Mouse (Mus musculus) brain, embryonic 14.5 days (tissue): ENCODE measurements at regions not wholly inside any gene's neighbourhood (a gene's known extent, or its start where the extent isn't known, plus 50 kb on each side); places are given as distances from the start of the nearest gene placed in this dataset.

Source experiments
- DNase-seq: peaks from one replicate; pipeline ENCODE4 v3.0.0-alpha.2; 2011; ENCODE audit warnings: low read depth
- CTCF ChIP-seq: fragments of 200-500 bp; IDR thresholded peaks from 2 replicates; pipeline ENCODE4 v1.5.1; 2012; ENCODE audit warnings: inconsistent platforms, mild to moderate bottlenecking, moderate library complexity, borderline replicate concordance; ENCODE audit not compliant: insufficient read depth, insufficient read length; ENCODE audit errors: extremely low read depth
- POLR2A ChIP-seq: fragments of 200-500 bp; IDR thresholded peaks from 2 replicates; pipeline ENCODE4 v1.6.1; 2012; ENCODE audit warnings: mild to moderate bottlenecking, inconsistent platforms, borderline replicate concordance; ENCODE audit not compliant: poor library complexity, insufficient read depth, insufficient read length, severe bottlenecking; ENCODE audit errors: extremely low read depth

DNA sequence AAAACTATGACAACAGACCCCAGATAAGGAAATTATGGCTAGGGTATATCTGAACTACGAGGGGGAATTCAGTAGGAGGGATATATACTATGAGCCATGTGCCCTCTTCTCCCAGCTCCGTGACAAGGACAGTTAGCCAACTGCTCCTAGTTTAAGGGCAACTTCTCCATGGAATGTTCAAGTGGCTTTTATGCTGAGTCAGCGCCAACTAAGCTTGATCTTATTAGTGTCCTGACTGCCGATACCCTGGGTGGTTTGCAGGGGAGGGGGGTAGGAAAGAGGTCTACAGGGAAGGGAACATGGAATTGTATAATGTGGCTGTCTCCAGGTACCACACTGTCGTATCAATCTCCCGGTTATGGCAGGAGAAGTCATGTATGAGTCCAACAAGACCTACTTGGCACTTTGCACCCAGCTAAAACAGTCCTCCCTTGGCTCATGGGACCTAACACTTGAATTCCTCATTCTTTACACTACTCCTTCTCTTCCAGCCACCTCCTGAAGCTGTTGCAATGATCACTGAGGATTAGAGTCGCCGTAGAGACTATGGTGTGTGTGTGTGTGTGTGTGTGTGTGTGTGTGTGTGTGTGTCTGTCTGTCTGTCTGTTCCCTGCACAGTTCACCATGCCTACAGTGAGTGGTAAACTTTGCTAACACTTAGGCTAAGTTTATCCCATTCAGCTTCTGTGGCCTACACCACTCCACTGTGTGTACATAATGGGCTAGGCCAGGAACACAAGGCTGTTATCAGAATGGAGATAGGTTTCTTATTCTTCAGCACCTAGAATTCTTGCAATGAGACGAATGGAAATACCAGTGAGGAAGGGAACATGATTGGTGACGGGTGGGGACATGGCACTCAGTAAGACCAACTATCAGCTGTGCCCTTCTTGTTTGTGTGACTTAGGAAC lies 1251.1 kb upstream of the A1bg start:
- no peak for TF ChIP-seq CTCF
- no peak for TF ChIP-seq POLR2A
- no peak for DNase-seq

- TF ChIP-seq CTCF (no peak), POLR2A (no peak)
- no peak for DNase-seq
Measured at GRCm38 (mm10) chr15:62171632-62172031, 1248.8 kb upstream of the A1bg start.

DNA sequence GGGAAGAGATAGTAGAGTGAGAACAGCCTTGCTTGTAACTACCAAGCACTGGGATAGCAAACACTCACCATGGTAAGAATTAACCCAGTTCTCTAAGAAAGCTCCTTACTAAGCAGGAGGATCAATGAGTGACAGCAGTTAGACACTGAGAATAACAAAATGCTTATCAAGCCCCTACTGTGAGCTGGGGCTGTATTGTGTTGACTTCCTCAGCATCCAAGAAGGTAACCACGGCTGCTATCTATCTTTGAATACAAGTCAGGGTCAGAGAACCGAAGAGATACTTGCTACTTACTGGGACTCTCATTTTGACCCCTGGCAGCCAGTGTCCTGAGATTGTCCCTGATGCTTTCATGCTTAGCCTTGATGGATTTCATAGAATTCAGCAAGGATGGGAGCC lies 1248.4 kb upstream of the A1bg start:
- DNase-seq, result no peak
- no peak for TF ChIP-seq POLR2A
- no peak for TF ChIP-seq CTCF

- DNase-seq, result no peak
- no peak for TF ChIP-seq CTCF
- TF ChIP-seq POLR2A, result no peak
Measured at GRCm38 (mm10) chr15:62170337-62170736, 1247.5 kb upstream of the A1bg start.

GRCm38 (mm10) chr15:62169591-62170019 lies 1246.8 kb upstream of the A1bg start:
- TF ChIP-seq CTCF (no peak), POLR2A (no peak)
- DNase-seq, result no peak

DNA sequence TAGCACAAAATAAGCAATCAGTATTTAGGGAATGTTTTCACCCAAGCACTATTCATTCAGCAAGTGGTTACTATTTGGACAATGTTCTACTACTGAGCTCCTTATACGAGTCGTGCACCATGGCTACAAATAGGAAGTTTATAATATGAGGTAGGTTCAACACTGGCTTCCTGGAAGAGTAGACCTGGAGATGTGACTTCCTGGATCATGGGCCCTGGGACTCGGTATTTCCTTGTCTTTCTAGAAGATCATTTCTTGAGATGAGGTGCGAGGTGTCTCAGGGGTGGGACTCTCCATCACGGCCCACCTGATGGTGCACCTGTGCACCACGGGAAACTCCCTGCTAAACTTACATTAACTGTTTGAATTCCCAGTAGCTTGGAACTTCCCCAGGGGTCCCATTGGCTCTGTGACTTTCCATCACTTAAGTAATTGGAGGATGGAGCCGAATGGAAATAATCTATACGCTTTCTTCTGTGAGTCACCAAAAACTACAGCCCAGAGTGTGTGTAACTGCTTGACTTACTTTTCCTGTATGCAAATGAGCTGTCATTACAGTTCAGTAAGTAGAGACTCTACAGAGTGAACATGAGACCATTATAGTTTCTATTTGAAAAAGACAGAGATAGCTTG lies 1246.3 kb upstream of the A1bg start:
- no peak for DNase-seq
- TF ChIP-seq CTCF, result no peak
- no peak for TF ChIP-seq POLR2A

DNA sequence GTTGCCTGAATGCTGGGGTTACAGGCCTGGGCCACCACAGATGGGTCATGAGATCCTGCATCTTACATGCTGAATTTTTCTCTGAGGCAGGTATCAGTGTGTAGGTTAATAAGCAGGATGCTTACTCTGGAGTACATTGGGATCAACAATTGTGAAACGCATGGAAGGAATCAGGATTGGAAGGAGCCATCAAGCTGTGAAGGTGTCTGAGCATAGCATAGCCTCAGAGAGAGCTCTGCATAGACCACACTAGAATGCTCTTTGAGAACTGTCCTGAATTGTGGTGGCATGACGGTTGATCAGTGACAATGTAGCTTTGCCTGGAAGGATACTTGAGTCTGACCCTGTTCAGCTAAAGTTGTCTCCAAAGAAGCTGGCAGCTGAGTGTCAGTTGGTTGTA lies 1245.7 kb upstream of the A1bg start:
- no peak for DNase-seq
- no peak for TF ChIP-seq POLR2A
- no peak for TF ChIP-seq CTCF

DNA sequence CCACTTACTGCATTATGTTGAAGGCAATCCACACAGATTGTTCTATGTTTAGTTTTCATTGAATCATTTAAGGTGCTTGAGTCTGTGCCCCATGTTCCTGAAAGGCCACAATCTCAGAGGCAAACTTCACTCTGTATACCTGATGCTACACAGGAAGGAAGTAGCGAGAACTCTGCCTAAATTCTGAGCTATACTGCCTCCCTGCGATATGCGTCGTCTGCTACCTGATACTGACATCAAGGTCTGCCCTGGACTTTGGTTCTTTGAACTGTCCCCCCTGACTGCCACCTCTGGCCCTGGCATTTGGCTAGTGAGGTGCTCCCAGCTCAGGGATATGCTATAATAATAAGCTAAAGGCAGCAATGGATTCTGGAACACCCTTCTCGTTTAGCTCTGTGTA lies 1244.0 kb upstream of the A1bg start:
- no peak for TF ChIP-seq POLR2A
- DNase-seq, result no peak

DNA sequence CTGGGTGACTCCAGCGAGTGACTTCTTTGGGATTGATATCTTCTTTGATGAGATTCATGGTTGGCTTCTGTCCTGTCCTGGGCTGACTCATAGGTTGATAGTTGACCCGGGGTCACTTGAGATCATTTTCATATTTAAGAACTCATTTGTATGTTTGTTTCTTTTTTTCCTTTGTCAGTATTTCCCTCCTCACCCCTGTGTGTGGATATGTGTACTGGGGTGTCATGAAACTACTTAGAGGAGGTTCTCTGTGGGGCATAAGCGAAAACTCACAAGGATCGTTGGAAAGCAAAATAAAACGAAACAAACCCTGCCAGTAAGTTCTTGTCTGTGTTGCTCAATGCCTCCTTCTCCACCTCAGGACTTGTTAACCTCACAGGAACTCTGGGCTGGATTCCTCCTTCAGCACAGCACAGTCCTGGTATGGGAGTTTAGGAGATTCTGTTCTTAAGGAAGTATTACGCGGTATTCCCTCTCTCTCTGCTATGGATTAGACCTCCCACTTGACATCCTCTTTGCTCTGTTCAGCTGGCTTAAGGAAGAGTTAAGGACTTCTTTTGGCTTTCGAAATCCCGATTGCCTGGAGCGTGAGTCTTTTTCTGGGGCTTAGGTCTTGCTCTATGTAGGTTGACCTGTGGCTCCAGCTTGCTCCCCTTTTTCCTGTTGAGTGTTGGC lies 1243.2 kb upstream of the A1bg start:
- DNase-seq, result no peak
- TF ChIP-seq CTCF, result no peak
- TF ChIP-seq POLR2A, result no peak

DNA sequence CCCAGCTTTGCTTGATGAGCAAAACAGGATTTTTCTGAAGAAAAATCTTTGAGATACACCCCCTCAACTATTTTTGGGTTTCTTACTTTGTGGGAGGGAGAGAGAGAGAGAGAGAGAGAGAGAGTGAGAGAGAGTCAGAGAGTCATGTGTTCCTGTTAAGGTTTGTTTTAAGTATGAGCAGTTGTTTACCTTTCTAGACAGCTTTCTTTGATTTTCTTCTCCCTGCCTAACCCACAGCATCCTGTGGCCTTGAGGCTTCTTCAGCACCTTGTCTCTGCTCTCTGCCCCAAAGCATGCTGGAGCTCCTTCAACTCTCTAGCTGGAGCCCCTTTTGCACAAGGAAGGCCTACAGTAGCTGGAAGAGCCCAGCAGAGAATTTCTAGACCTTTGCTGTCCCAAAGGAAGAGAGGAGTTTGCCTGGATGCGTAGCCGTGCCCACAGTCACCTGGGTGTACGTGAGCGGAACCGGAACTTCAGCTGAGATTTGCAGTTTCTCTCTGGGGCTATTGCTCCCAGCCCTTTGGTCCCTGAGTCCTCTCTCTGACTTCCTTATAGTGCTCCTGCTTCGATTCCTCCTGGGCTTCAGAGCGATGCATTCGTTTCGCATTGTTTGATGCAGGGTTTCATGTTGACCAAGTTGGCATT lies 1242.1 kb upstream of the A1bg start:
- TF ChIP-seq CTCF, result no peak
- no peak for TF ChIP-seq POLR2A
- no peak for DNase-seq

- DNase-seq, result no peak
- TF ChIP-seq CTCF, result no peak
- no peak for TF ChIP-seq POLR2A
Measured at GRCm38 (mm10) chr15:62163203-62163602, 1240.4 kb upstream of the A1bg start.
